Mouse (Mus musculus) liver, postnatal 0 days (tissue): Measurements from ENCODE around the gene Glo1.
"Not testable (repeated sequence)": the region's sequence is repeated elsewhere in the genome, so short reads cannot be mapped to it uniquely, and the experiment has no call there.

Experiments
- CTCF ChIP-seq: sonication (generic); IDR thresholded peaks from 2 replicates; pipeline ENCODE4 v1.5.1; 2016; ENCODE audit warnings: antibody characterized with exemption, low read depth
- EP300 ChIP-seq: IDR thresholded peaks from 2 replicates; pipeline ENCODE4 v1.6.1; 2016; ENCODE audit warnings: antibody characterized with exemption, low read depth, mild to moderate bottlenecking

DNA sequence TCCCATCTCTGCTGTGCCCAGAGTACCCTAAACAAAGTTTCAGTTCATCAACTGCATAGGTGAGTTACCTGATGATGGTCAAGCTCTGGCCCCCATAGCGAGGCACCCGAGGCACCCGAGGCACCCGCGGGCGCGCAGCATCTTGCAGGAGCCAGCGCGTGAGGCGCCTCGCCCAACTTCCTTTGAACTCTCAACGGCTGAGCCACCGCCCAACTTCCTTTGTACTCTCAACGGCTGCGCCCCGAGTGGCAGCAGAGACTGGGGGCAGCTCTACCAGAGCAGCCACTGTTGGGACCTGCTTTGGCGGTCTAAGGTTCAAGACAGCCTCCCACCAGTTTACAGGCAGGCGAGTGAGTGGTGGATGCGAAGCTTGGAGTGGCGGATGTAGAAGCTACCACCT, 2.5 kb downstream of the Glo1 start, which contains the start of gene Dnah8:
- not testable (repeated sequence) for TF ChIP-seq CTCF, EP300
